9 mouse cellular contexts compared by ENCODE assay signal in genomic region chr6:140280817-140281475, GRCm38 (mm10).
A peak's percentile ranks its signal among the peaks of the same experiment; 100 is the strongest.
DNase-seq lines count a peak whose midpoint lies in the region; ATAC-seq and TF ChIP-seq lines count a peak whose summit lies in the region.
"Had no signal": no experiment of that assay in that cellular context is flagged by ENCODE, and none has a peak within 500 bp of the region (broad histone marks: within the 10 kb centered on the region; RNA-seq: fewer than 3 reads in every experiment).

No protein-coding gene starts in this region.

- no peak overlapping the region for H3K4me3 ChIP-seq in lung, embryonic 14.5 days (ENCODE audit: low read depth, low read length)
- no peak overlapping the region; the same call in 1 of the 2 replicates for H3K4me3 ChIP-seq in intestine, embryonic 15.5 days (replicated peaks)
- no peak overlapping the region for H3K4me3 ChIP-seq in liver, embryonic 14.5 days (ENCODE audit: insufficient read depth in 1 of 2, low read depth in 2 of 2, low read length in 2 of 2)

- H3K4me2 ChIP-seq in lung, embryonic 14.5 days: no peak overlapping the region
- H3K4me2 ChIP-seq in intestine, embryonic 15.5 days (replicated peaks): peak overlapping the region; percentile 43
- H3K4me2 ChIP-seq in liver, embryonic 14.5 days (ENCODE audit: low read depth): no peak overlapping the region

- H3K4me1 ChIP-seq in lung, embryonic 14.5 days (ENCODE audit: insufficient read depth): peaks cover 9% of the 10 kb centered on the region
- peaks cover 10% of the 10 kb centered on the region for H3K4me1 ChIP-seq in intestine, embryonic 15.5 days (replicated peaks)
- H3K4me1 ChIP-seq in liver, embryonic 14.5 days (replicated peaks; ENCODE audit: control insufficient read depth in 2 of 2, insufficient read depth in 2 of 2, low read length in 1 of 2): peaks cover 0 to 8% of the 10 kb centered on the region in 2 experiments; a peak in 2 of 4 replicates

- H3K27ac ChIP-seq in lung, embryonic 14.5 days (ENCODE audit: low read depth): no peak overlapping the region
- peak overlapping the region; percentile 86 for H3K27ac ChIP-seq in intestine, embryonic 15.5 days
- no peak overlapping the region for H3K27ac ChIP-seq in liver, embryonic 14.5 days

- no peaks in the 10 kb centered on the region for H3K27me3 ChIP-seq in lung, embryonic 14.5 days (ENCODE audit: insufficient read depth, low read length)
- no peaks in the 10 kb centered on the region for H3K27me3 ChIP-seq in intestine, embryonic 15.5 days (replicated peaks)
- H3K27me3 ChIP-seq in liver, embryonic 14.5 days (ENCODE audit: control insufficient read depth, insufficient read depth, low read length): no peaks in the 10 kb centered on the region

- H3K36me3 ChIP-seq in lung, embryonic 14.5 days (ENCODE audit: insufficient read depth): no peaks in the 10 kb centered on the region
- no peaks in the 10 kb centered on the region for H3K36me3 ChIP-seq in intestine, embryonic 15.5 days
- no peaks in the 10 kb centered on the region for H3K36me3 ChIP-seq in liver, embryonic 14.5 days (replicated peaks; ENCODE audit: control insufficient read depth, insufficient read depth, low read depth)

- DNase-seq in lung, embryonic 14.5 days: peak; percentile 70
- no peak for DNase-seq in lung, postnatal 4 days
- DNase-seq in kidney, postnatal 10 days: peak; percentile 73
- DNase-seq in liver, embryonic 14.5 days (ENCODE audit: low read depth in 3 of 3, low spot score in 3 of 3): peak; percentile 19 to 34 (median 32)
- DNase-seq in spleen, adult 18-20 months: no peak
- DNase-seq: thymus, adult 2 months had no signal

- H3K9ac ChIP-seq in lung, embryonic 14.5 days: no peak overlapping the region
- H3K9ac ChIP-seq in intestine, embryonic 15.5 days: no peak overlapping the region
- H3K9ac ChIP-seq in liver, embryonic 14.5 days (replicated peaks): no peak overlapping the region

- TF ChIP-seq CTCF in lung, embryonic 14.5 days (IDR thresholded peaks at IDR 0.05; ENCODE audit: low read depth): no peak
- TF ChIP-seq CTCF in liver, embryonic 14.5 days (IDR thresholded peaks at IDR 0.05; ENCODE audit: low read depth): no peak

- 29% methylated on average over 9 of the region's 9 CpGs for WGBS in lung, embryonic 14.5 days
- 9% methylated on average over 9 of the region's 9 CpGs for WGBS in intestine, embryonic 15.5 days
- WGBS in liver, embryonic 14.5 days (ENCODE audit: insufficient replicate concordance): 43% methylated on average over 9 of the region's 9 CpGs

- no peak for TF ChIP-seq EP300 in liver, embryonic 14.5 days (IDR thresholded peaks at IDR 0.05; ENCODE audit: low read depth)

- H3K9me3 ChIP-seq in lung, embryonic 14.5 days (ENCODE audit: low read depth, low read length): no peaks in the 10 kb centered on the region
- H3K9me3 ChIP-seq in intestine, embryonic 15.5 days: no peaks in the 10 kb centered on the region
- H3K9me3 ChIP-seq in liver, embryonic 14.5 days (ENCODE audit: control insufficient read depth, low read length): no peaks in the 10 kb centered on the region

- ATAC-seq in lung, embryonic 14.5 days (ENCODE audit: insufficient read depth): peak; percentile 50
- peak; percentile 94 for ATAC-seq in intestine, embryonic 15.5 days
- ATAC-seq in liver, embryonic 14.5 days (ENCODE audit: insufficient read depth): peak; percentile 80
- ATAC-seq in erythroid progenitor cell, adult 5-6 weeks (replicated peaks; ENCODE audit: low FRiP score, poor library complexity, severe bottlenecking): no peak
- ATAC-seq in megakaryocyte-erythroid progenitor cell, adult 5-6 weeks (replicated peaks; ENCODE audit: low FRiP score, low TSS enrichment, poor library complexity, severe bottlenecking): no peak

Comparison
In these comparisons a context has a peak if more than half of its experiments do, and no peak if none do; other contexts are left out.
1. DNase-seq: peak in lung, embryonic 14.5 days (single experiment), kidney, postnatal 10 days (single experiment) and liver, embryonic 14.5 days (3 of 3); none in lung, postnatal 4 days (0 of 2) and spleen, adult 18-20 months (0 of 2).
2. ATAC-seq: peak in lung, embryonic 14.5 days (single experiment), intestine, embryonic 15.5 days (single experiment) and liver, embryonic 14.5 days (single experiment); none in erythroid progenitor cell, adult 5-6 weeks (single experiment) and megakaryocyte-erythroid progenitor cell, adult 5-6 weeks (single experiment).